Mouse (Mus musculus) heart, postnatal 36 days (tissue): ENCODE measurements around the gene Acot5. TPM values are rescaled to one million over a fixed set of nuclear protein-coding genes. Genes with fewer than 3 reads are reported as not detected.
"Not testable (repeated sequence)": the region's sequence is repeated elsewhere in the genome, so short reads cannot be mapped to it uniquely, and the experiment has no call there.

Experiments used
- DNase-seq, 2 experiments: peaks; one replicate each; pipeline ENCODE4 v3.0.0; 2021 to 2022
- intact Hi-C: fragments of 180-260 bp; cut with DNase I; formaldehyde crosslinking; loops from one replicate; pipeline ENCODE4 v1.15.1; 2025
- total RNA-seq, 2 experiments: library from RNA; stranded (reverse); gene quantifications; 2 replicates each; pipeline ENCODE4 v1.2.3; 2021

Acot5 gene
- total RNA-seq, 2 experiments from 2014 or later, result not detected

DNA sequence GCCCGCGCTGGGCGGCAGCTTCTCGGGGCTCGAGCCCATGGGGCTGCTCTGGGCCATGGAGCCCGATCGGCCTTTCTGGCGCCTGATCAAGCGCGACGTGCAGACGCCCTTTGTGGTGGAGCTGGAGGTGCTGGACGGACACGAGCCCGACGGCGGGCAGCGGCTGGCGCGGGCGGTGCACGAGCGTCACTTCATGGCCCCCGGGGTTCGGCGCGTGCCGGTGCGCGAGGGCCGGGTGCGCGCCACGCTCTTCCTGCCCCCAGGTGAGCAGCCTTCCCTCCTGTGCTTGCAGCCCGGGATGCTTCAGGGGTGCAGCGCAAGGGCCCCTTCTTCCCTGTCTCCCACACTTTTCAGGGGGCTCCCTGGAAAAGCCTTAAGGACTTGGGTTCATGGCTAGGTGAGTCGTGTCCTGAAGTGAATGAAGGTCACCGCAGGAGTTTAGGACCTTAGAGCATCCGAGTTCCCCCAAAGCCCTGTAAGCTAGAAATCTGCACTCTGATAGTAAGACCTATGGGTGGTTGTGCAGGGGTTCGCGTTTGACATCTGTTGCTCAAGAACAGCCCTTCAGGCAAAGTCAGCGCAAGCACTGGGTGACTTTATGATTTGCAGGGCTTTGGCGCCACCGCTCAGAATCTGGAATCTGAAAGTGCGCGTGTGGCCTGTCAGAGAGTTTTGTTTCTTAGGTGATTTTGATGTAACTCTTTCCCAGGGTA is 15.3 kb upstream of the Acot5 start:
- intact Hi-C loops, result no loop called here
- no peak for DNase-seq

DNA sequence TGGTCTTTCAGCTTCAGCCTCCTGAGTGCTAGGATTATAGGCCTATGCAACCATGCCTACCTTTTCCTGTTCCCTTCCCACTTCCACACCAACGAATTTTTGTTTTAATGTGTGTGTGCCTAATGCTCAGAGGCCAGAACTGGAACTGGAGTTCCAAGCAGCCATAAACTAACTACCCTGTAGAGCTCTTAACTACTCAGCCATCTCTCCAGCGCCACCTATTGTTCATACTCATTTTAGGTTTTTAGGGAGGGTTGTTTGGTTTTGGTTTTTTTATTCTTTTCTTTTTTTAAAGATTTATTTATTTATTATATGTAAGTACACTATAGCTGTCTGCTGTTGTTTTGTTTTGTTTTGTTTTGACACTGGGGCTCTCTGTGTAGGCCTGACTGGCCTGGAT is 8.2 kb upstream of the Acot5 start:
- no peak for DNase-seq
- intact Hi-C loops, result loop anchor here (1.0 to 10.0 kb wide), 2 partner anchors 89 to 346 kb away; no protein-coding TSS in a partner anchor

- no peak for DNase-seq
- intact Hi-C loops, result loop anchor here (10.0 kb wide), 1 partner anchor 348 kb away; no protein-coding TSS in a partner anchor
Observed at GRCm38 (mm10) chr12:84062336-84062735, 6.8 kb upstream of the Acot5 start.

GRCm38 (mm10) chr12:84063228-84063627 is 5.9 kb upstream of the Acot5 start:
- no peak for DNase-seq
- intact Hi-C loops, result loop anchor here (10.0 kb wide), 1 partner anchor 348 kb away; no protein-coding TSS in a partner anchor

DNA sequence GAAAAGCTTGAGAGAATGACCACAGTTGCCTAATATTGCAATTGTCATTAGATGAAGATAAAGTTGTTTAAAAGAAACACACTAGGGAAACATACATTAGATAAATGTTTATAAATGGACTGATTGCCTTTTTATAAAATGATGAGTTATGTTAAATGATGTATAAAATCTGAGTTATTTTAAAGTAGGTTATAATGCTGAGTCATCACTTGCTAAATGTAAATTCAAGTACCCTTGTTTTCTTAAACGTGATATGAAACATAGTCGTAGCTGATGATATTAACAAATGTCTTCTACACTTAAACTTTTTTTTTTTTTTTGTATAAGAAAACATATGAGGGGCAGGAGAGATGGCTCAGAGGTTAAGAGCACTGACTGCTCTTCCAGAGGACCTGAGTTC is 5.3 kb upstream of the Acot5 start:
- intact Hi-C loops, result loop anchor here (10.0 kb wide), 1 partner anchor 349 kb away; no protein-coding TSS in a partner anchor
- DNase-seq, result no peak

GRCm38 (mm10) chr12:84064621-84065020 is 4.5 kb upstream of the Acot5 start:
- DNase-seq, result no peak
- intact Hi-C loops, result loop anchor here (10.0 kb wide), 1 partner anchor 350 kb away; no protein-coding TSS in a partner anchor

- intact Hi-C loops, result loop anchor here (10.0 kb wide), 1 partner anchor 353 kb away; no protein-coding TSS in a partner anchor
- DNase-seq, result no peak
Observed at GRCm38 (mm10) chr12:84067752-84068151, 1.4 kb upstream of the Acot5 start.

DNA sequence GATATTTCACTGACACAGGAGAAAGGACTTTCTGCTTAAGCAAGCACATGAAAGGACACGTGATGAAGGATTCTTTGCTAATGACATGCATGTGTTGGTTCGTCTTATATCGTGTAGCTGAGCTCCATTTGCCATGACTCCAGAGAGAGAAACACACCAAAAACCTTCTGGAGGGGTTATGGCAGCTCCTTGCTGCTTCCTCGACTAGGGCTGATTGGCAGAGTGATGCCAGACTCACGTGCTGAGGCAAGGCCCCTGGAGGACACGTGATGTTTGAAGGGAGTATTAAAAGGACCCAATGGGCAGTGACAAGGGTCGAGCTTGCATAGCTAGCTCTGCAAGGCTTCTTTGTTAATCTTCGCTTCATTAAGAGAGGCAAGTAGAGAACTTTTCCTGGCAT is 829 bp upstream of the Acot5 start:
- no peak for DNase-seq
- intact Hi-C loops, result loop anchor here (10.0 kb wide), 1 partner anchor 353 kb away; no protein-coding TSS in a partner anchor

DNA sequence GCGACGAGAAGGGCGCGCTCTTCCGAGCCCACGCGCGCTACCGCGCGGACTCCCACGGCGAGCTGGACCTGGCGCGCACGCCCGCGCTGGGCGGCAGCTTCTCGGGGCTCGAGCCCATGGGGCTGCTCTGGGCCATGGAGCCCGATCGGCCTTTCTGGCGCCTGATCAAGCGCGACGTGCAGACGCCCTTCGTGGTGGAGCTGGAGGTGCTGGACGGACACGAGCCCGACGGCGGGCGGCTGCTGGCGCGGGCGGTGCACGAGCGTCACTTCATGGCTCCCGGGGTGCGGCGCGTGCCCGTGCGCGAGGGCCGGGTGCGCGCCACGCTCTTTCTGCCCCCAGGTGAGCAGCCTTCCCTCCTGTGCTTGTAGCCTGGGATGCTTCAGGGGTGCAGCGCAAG is 457 bp downstream of the Acot5 start:
- intact Hi-C loops, result loop anchor here (10.0 kb wide), 1 partner anchor 355 kb away; no protein-coding TSS in a partner anchor
- DNase-seq, result peak; percentile 23 to 40

DNA sequence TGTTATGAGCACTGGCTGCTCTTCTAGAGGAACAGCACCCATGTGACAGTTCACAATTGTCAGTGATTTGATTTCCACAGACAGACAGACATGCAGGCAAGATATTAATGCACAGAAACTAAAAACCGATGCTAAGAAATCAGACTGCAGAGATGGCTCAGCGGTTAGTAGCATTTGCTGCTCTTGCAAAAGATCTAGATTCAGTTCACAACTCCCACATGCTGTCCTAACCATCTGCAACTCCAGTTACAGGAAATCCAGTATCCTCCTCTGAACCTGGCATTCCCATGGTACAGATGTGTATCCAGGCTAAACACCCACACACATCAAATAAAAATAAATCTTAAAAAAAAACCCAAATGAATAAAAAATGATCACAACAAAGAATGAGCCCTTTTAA is 2.6 kb downstream of the Acot5 start:
- intact Hi-C loops, result no loop called here
- DNase-seq, result no peak

DNA sequence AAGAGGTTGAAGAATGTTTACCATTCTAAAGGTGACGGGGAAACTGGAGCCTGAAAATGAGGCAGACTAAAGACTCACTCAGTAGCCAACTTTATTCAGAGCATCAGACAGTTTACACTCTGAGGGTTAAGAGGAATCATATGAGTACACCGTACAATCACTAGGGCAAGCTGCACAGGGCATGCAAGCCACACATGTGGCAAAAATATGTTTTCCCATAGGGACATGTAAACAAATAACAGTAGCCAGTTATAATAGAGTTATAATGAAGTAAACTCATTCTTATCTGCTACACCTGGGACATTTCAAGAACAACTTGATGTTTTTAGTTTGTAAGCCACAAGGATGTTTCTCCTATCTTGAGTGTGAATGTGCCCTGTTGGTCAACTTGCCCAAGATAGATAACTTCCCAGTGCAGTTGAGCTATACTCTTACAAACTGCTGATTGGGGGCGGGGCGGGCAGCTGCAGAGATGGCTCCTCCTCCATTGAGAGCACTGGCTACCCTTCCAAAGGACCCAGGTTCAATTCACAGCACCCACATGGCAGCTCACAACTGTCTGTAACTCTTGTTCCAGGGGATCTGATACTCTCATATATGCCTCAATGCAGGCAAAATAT is 8.4 kb downstream of the Acot5 start:
- DNase-seq, result no peak
- intact Hi-C loops, result no loop called here

DNA sequence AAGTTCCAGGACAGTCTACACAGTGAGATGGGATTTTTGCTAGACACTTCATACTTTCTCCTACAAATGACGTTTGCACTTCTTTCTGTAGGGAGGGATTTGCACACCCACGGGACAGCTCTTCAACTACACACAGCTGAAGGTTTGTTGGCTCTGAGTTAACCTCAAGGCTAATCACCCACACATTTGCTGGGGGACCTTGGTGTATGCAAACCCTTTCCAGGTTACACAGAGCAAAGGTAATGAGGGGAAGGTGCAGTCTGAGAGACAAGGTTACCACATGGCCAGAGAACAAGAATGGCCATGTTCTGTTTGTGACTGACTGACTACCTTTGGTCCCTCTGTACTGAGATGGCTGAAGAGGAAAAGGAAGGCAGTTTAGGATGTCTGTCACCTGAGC is 14.7 kb downstream of the Acot5 start:
- DNase-seq, result no peak
- intact Hi-C loops, result no loop called here

- intact Hi-C loops, result no loop called here
Observed at GRCm38 (mm10) chr12:84084581-84084980, 15.5 kb downstream of the Acot5 start.

GRCm38 (mm10) chr12:84094666-84095065 is 25.5 kb downstream of the Acot5 start:
- DNase-seq, intact Hi-C loops: not testable (repeated sequence)

More at GRCm38 (mm10) chr12:84084581-84084980, 15.5 kb downstream of the Acot5 start:
- no peak for DNase-seq

- DNase-seq, result no peak
- intact Hi-C loops, result no loop called here
Observed at GRCm38 (mm10) chr12:84099605-84100004, 30.5 kb downstream of the Acot5 start.

DNA sequence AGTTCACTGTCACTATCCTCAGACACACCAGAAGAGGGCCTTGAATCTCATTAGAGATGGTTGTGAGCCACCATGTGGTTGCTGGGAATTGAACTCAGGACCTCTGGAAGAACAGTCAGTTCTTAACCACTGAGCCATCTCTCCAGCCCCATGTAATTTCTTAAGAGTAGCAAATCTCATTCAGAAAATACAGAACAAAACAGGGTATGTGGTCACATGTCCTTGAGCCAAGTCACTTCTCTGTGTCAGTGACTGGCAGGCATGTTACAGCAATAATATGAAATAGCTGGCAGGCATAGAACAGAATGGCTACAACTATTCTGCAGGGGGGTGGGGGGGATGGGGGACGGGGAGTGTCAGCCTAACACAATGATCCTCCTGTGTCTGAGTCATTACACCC is 30.9 kb downstream of the Acot5 start:
- no peak for DNase-seq
- intact Hi-C loops, result no loop called here

- DNase-seq, result peak; percentile 43 to 53
- intact Hi-C loops, result not testable (repeated sequence)
Observed at GRCm38 (mm10) chr12:84100604-84101492, 31.7 kb downstream of the Acot5 start, which contains the start of gene Acot6. Gene Acot6, plus strand, starts transcription at chr12:84100654.

- intact Hi-C loops, result no loop called here
- DNase-seq, result no peak
Observed at GRCm38 (mm10) chr12:84101493-84101845, 32.3 kb downstream of the Acot5 start.

GRCm38 (mm10) chr12:84107012-84107411 is 37.9 kb downstream of the Acot5 start:
- intact Hi-C loops, result no loop called here
- DNase-seq, result no peak

GRCm38 (mm10) chr12:84107692-84108091 is 38.6 kb downstream of the Acot5 start:
- DNase-seq, result no peak
- intact Hi-C loops, result no loop called here

- intact Hi-C loops, result no loop called here
- DNase-seq, result no peak
Observed at GRCm38 (mm10) chr12:84109924-84110323, 40.8 kb downstream of the Acot5 start.
